Mouse (Mus musculus): ENCODE data around the gene Gtpbp6. TPM values are rescaled to one million over a fixed set of nuclear protein-coding genes. Genes with fewer than 3 reads are reported as not detected.
A peak's percentile ranks its signal among the peaks of the same experiment; 100 is the strongest.
"Not testable (repeated sequence)": the region's sequence is repeated elsewhere in the genome, so short reads cannot be mapped to it uniquely, and the experiment has no call there.

Gtpbp6 gene
- total RNA-seq, 2 experiments from 2014 or later: 77.3 to 85.6 TPM

GRCm38 (mm10) chr5:110094030-110094846 lies 13.8 kb downstream of the Gtpbp6 start, which contains the start of gene Gm35315:
TSS of gene Gm35315 (minus strand) at chr5:110094420.
- peak within 1 kb of the TSS; percentile 95 for H3K27ac ChIP-seq
- peak; percentile 81 to 92 for DNase-seq (ENCODE audit: low spot score in 2 of 2)
- no peak for TF ChIP-seq CTCF (conservative IDR thresholded peaks at IDR 0.05)
- H3K4me3 ChIP-seq: peak within 1 kb of the TSS; percentile 64

DNA sequence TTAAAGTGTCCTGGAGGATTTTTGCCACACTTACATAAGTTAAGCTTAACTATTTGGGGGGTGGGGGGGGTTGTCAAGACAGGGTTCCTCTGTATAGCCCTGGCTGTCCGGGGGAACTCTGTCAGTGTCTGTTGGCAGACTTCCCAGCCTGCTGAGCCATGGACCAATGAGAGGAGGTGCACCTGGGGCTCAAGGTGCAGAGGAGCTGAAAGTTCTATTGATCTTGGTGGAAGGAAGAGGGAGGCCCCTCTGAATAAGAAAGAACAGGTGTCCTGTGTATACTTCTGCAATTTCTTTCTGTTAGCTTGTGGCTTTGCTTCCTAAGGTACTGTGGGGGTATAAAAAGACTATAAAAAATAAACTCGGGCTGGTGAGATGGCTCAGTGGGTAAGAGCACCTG lies 16.5 kb downstream of the Gtpbp6 start:
- no peak for TF ChIP-seq CTCF (conservative IDR thresholded peaks at IDR 0.05)
- no peak for DNase-seq (ENCODE audit: low spot score in 2 of 2)

GRCm38 (mm10) chr5:110086161-110086866 lies 21.7 kb downstream of the Gtpbp6 start:
- Histone ChIP-seq H3K4me3 (no peak overlapping the region), H3K27ac (no peak overlapping the region)
- no peak for DNase-seq (ENCODE audit: low spot score in 2 of 2)
- TF ChIP-seq CTCF (conservative IDR thresholded peaks at IDR 0.05): no peak

More for the DNA sequence above, 16.5 kb downstream of the Gtpbp6 start:
- H3K27ac ChIP-seq: no peak overlapping the region
- H3K4me3 ChIP-seq: no peak overlapping the region

- no peak for DNase-seq (ENCODE audit: low spot score in 2 of 2)
- no peak for TF ChIP-seq CTCF (conservative IDR thresholded peaks at IDR 0.05)
- Histone ChIP-seq H3K27ac (no peak overlapping the region), H3K4me3 (no peak overlapping the region)
Measured at GRCm38 (mm10) chr5:110082961-110083360, 25.0 kb downstream of the Gtpbp6 start.

GRCm38 (mm10) chr5:110072413-110072812 lies 35.6 kb downstream of the Gtpbp6 start, which contains the start of gene Gm17655:
TSS of gene Gm17655 (minus strand) at chr5:110072513.
- not testable (repeated sequence) for H3K4me3 ChIP-seq; H3K27ac ChIP-seq; DNase-seq (ENCODE audit: low spot score in 2 of 2)

- DNase-seq (ENCODE audit: low spot score in 2 of 2): peak; percentile 79 to 88
- TF ChIP-seq CTCF (conservative IDR thresholded peaks at IDR 0.05): no peak
- peak overlapping the region; percentile 61 for H3K4me3 ChIP-seq
- H3K27ac ChIP-seq: peak overlapping the region; percentile 94
Measured at GRCm38 (mm10) chr5:110057637-110058408, 50.2 kb downstream of the Gtpbp6 start.

Other genes with a start within 250 kb of the Gtpbp6 start
- 10 to 100 TPM; 41.2 to 44.9 TPM for gene Gm15446, start 184.8 kb downstream of the Gtpbp6 start, total RNA-seq (2021)
- 10 to 100 TPM; 55.7 to 60.0 TPM for gene Zfp932, start 111.7 kb downstream of the Gtpbp6 start, total RNA-seq (2021)
- 10 to 100 TPM in 1 of 2 experiments, 1 to 10 TPM in 1; 8.7 to 12.1 TPM for gene Gm17655, start 35.7 kb downstream of the Gtpbp6 start, total RNA-seq (2021)
- under 1 TPM; 0.52 to 0.64 TPM for gene Gm35315, start 13.8 kb downstream of the Gtpbp6 start, total RNA-seq (2021)
- gene Plcxd1, start 8.2 kb downstream of the Gtpbp6 start, total RNA-seq (2021): 1 to 10 TPM; 4.4 to 4.9 TPM
- 10 to 100 TPM; 16.1 to 16.5 TPM for gene Zfp605, start 1.9 kb upstream of the Gtpbp6 start, total RNA-seq (2021)
- gene Chfr, start 27.6 kb upstream of the Gtpbp6 start, total RNA-seq (2021): 10 to 100 TPM; 47.1 to 58.1 TPM
- gene Golga3, start 68.5 kb upstream of the Gtpbp6 start, total RNA-seq (2021): 10 to 100 TPM; 46.0 to 48.2 TPM
- 10 to 100 TPM; 34.7 to 41.3 TPM for gene Ankle2, start 122.8 kb upstream of the Gtpbp6 start, total RNA-seq (2021)
- 10 to 100 TPM; 57.5 to 66.8 TPM for gene Pgam5, start 161.7 kb upstream of the Gtpbp6 start, total RNA-seq (2021)
- 10 to 100 TPM; 10.5 to 13.5 TPM for gene Pxmp2, start 178.0 kb upstream of the Gtpbp6 start, total RNA-seq (2021)
- 1 to 10 TPM; 2.1 to 2.3 TPM for gene Pole, start 178.1 kb upstream of the Gtpbp6 start, total RNA-seq (2021)
- not detected for gene P2rx2, start 235.0 kb upstream of the Gtpbp6 start, total RNA-seq (2021)
- gene Lrcol1, start 236.5 kb upstream of the Gtpbp6 start, total RNA-seq (2021): not detected

Measured in layer of hippocampus, adult 2 months (tissue).